Mouse (Mus musculus) heart, adult 11 months (tissue): ENCODE results near the gene 2310002L09Rik.
A peak's percentile ranks its signal among the peaks of the same experiment; 100 is the strongest.
"Not testable (repeated sequence)": the region's sequence is repeated elsewhere in the genome, so short reads cannot be mapped to it uniquely, and the experiment has no call there.

ENCODE experiments used
- DNase-seq: peaks from one replicate; pipeline ENCODE4 v3.0.0; 2022

The 2310002L09Rik gene

GRCm38 (mm10) chr4:73950375-73950896 lies at the start of gene 2310002L09Rik:
2310002L09Rik (minus strand) TSS chr4:73950846.
- DNase-seq = peak; percentile 86

GRCm38 (mm10) chr4:73980454-73980853 lies 29.8 kb upstream of the 2310002L09Rik start:
- DNase-seq = peak; percentile 87

GRCm38 (mm10) chr4:73920660-73921059 lies 30.0 kb downstream of the 2310002L09Rik start, which contains the start of gene Gm11756:
Gm11756 (minus strand) TSS chr4:73920760.
- not testable (repeated sequence) for DNase-seq

- DNase-seq = not testable (repeated sequence)
These were observed 44.8 kb downstream of the 2310002L09Rik start, which contains the start of gene Gm13871 for GRCm38 (mm10) chr4:73905853-73906252. Gm13871 (minus strand) TSS chr4:73905953.

- DNase-seq = not testable (repeated sequence)
These were observed 59.6 kb downstream of the 2310002L09Rik start, which contains the start of gene Gm11757 for GRCm38 (mm10) chr4:73891012-73891411. Gm11757 (minus strand) TSS chr4:73891112.
